Mouse (Mus musculus) kidney, adult 2 months (tissue): ENCODE data around the gene Tk1.

Source experiments
- CTCF ChIP-seq: fragments of 200-500 bp; conservative IDR thresholded peaks from 2 replicates; pipeline ENCODE4 v1.5.1; 2011; ENCODE audit warnings: low read depth, mild to moderate bottlenecking, control low read depth, low read length, moderate library complexity, mixed read lengths; ENCODE audit not compliant: insufficient read depth, insufficient read length
- POLR2A ChIP-seq: fragments of 200-500 bp; IDR thresholded peaks from one replicate; pipeline ENCODE4 v1.6.1; 2011; ENCODE audit warnings: low read depth, low read length, control low read depth

GRCm38 (mm10) chr11:117774925-117775324 lies 51.0 kb downstream of the Tk1 start:
- no peak for TF ChIP-seq CTCF
- no peak for TF ChIP-seq POLR2A
